Mouse (Mus musculus) kidney, adult 2 months (tissue): ENCODE results near the gene Card10. TPM values are rescaled to one million over a fixed set of nuclear protein-coding genes. Genes with fewer than 3 reads are reported as not detected.

Experiments
- DNase-seq: peaks from one replicate; pipeline ENCODE4 v3.0.0; 2021
- H3K27ac ChIP-seq: fragments of 200-500 bp; 2 replicates; pipeline ENCODE4 v1.5.1; 2012; ENCODE audit warnings: low read depth, low read length, control low read depth, inconsistent platforms; ENCODE audit not compliant: insufficient read depth
- H3K27me3 ChIP-seq: fragments of 200-500 bp; replicated peaks from 2 replicates; pipeline ENCODE4 v1.6.1; 2012; ENCODE audit warnings: mild to moderate bottlenecking, moderate library complexity, low read length, inconsistent platforms; ENCODE audit not compliant: control insufficient read depth, insufficient read depth
- H3K36me3 ChIP-seq: fragments of 200-500 bp; 2 replicates; pipeline ENCODE4 v1.6.1; 2012; ENCODE audit warnings: mild to moderate bottlenecking, moderate library complexity, low read length, inconsistent platforms; ENCODE audit not compliant: control insufficient read depth, insufficient read depth
- H3K4me1 ChIP-seq: fragments of 200-500 bp; 2 replicates; pipeline ENCODE4 v1.6.1; 2011; ENCODE audit warnings: low read length; ENCODE audit not compliant: control insufficient read depth, insufficient read depth
- H3K4me3 ChIP-seq: fragments of 200-500 bp; 2 replicates; pipeline ENCODE4 v1.5.1; 2011; ENCODE audit warnings: mild to moderate bottlenecking, low read depth, low read length, control low read depth; ENCODE audit not compliant: insufficient read depth
- CTCF ChIP-seq: fragments of 200-500 bp; conservative IDR thresholded peaks from 2 replicates; pipeline ENCODE4 v1.5.1; 2011; ENCODE audit warnings: low read depth, mild to moderate bottlenecking, control low read depth, low read length, moderate library complexity, mixed read lengths; ENCODE audit not compliant: insufficient read depth, insufficient read length
- POLR2A ChIP-seq: fragments of 200-500 bp; IDR thresholded peaks from one replicate; pipeline ENCODE4 v1.6.1; 2011; ENCODE audit warnings: low read depth, low read length, control low read depth
- WGBS: fragments of 180-500 bp; shearing (Covaris S2); methylation state at CpG from one replicate; pipeline ENCODE4 v1.1.7; 2018; 5-methylcytosine and 5-hydroxymethylcytosine counted together
- polyA plus RNA-seq: library from polyadenylated mRNA; depleted of rRNA; stranded (reverse); fragments of >200 nt; gene quantifications from 2 replicates; pipeline ENCODE4 v1.2.3, GENCODE M21; 2012

Card10 gene
- polyA plus RNA-seq, 1 experiment, result 80.4 TPM

GRCm38 (mm10) chr15:78834233-78835005 lies 31.6 kb upstream of the Card10 start:
- no peaks in the 10 kb centered on the region for H3K27me3 ChIP-seq
- WGBS, result 30% methylated on average over 10 of the region's 10 CpGs
- H3K27ac ChIP-seq, result peak overlapping the region; percentile 96
- H3K36me3 ChIP-seq, result no peaks in the 10 kb centered on the region
- H3K4me1 ChIP-seq, result peaks cover 19% of the 10 kb centered on the region
- no peak overlapping the region for H3K4me3 ChIP-seq
- TF ChIP-seq POLR2A, result no peak
- no peak for DNase-seq

DNA sequence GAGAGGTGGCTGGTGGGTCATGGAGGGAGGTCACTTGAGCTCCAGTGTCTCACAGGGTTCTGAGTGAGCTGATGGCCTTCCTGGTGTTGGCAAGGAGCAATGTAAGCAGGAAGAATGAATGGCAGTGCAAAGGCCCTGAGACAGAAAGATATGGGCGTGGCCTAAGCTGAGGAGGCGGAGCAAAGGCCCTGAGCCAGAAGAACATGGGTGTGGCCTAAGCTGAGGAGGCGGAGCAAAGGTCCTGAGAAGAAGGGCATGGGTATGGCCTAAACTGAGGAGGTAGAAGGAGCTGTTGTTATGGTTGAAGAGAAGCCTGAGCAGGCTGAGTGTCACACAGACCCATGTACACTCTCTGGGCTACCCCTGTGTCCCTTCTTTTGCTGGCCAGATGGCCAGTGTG lies 30.7 kb upstream of the Card10 start:
- Histone ChIP-seq H3K4me3 (no peak overlapping the region), H3K27me3 (no peaks in the 10 kb centered on the region), H3K27ac (peak overlapping the region; percentile 96), H3K36me3 (no peaks in the 10 kb centered on the region), H3K4me1 (peaks cover 19% of the 10 kb centered on the region)
- TF ChIP-seq POLR2A, result no peak
- TF ChIP-seq CTCF, result no peak
- DNase-seq, result no peak
- WGBS, result 92% methylated on average over 3 of the region's 3 CpGs

- H3K27me3 ChIP-seq, result no peaks in the 10 kb centered on the region
- no peaks in the 10 kb centered on the region for H3K36me3 ChIP-seq
- H3K27ac ChIP-seq, result peak overlapping the region; percentile 96
- peak; percentile 90 for DNase-seq
- H3K4me1 ChIP-seq, result peaks cover 19% of the 10 kb centered on the region
- WGBS, result 23% methylated on average over 14 of the region's 14 CpGs
- no peak overlapping the region for H3K4me3 ChIP-seq
- no peak for TF ChIP-seq CTCF
- TF ChIP-seq POLR2A, result no peak
Measured at GRCm38 (mm10) chr15:78832701-78833123, 29.9 kb upstream of the Card10 start.

DNA sequence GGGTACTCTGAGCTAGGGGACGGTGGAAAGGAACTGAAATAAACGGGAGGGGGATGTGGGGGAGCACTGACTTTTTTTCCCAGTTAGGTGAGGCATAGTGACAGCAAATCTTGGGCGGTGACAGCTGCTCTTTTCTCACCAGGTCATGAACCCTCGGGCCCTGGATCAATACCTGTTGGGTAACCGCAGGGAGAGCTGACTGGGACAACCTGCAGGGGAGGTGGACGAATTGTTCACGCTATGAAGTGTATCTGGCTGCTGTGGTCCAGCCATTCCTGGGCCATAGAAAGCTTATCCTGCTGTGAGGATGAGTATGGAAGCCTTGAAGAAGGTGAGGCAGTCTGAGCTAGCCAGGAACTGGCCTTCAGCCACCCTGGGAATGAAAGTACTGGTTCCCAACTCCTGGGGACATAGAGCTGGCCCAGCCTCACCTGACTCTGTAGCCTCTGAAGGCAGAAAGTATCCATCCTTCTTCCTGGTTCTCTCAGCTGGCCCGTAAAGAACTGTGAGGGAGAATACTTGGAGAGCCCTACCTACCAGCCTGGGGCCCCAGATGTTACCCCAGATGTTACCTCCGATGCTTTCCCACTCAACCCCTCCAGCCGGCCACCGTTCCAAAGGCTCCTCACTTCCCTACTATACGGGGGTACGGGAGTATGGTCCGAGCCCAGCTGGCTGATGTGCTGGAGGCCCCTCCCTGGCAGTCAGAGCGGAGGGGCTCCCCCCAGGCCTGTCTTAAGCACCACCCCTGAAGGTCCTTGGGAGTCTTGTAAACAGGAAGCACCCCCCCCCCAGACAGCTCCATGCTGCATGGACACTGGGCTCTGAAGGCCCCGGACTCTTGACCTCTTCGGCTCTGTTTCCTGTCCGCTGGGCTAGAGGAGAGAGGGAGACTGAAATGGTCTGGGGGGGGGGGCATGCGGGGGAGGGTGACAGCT lies 29.1 kb upstream of the Card10 start:
- H3K4me1 ChIP-seq, result peaks cover 19% of the 10 kb centered on the region
- DNase-seq, result peak; percentile 89
- WGBS, result 47% methylated on average over 19 of the region's 19 CpGs
- H3K36me3 ChIP-seq, result no peaks in the 10 kb centered on the region
- peak overlapping the region; percentile 42 for H3K4me3 ChIP-seq
- TF ChIP-seq POLR2A (no peak), CTCF (no peak; the same call in 1 of the 2 replicates)
- H3K27ac ChIP-seq, result peak overlapping the region; percentile 96
- H3K27me3 ChIP-seq, result no peaks in the 10 kb centered on the region

DNA sequence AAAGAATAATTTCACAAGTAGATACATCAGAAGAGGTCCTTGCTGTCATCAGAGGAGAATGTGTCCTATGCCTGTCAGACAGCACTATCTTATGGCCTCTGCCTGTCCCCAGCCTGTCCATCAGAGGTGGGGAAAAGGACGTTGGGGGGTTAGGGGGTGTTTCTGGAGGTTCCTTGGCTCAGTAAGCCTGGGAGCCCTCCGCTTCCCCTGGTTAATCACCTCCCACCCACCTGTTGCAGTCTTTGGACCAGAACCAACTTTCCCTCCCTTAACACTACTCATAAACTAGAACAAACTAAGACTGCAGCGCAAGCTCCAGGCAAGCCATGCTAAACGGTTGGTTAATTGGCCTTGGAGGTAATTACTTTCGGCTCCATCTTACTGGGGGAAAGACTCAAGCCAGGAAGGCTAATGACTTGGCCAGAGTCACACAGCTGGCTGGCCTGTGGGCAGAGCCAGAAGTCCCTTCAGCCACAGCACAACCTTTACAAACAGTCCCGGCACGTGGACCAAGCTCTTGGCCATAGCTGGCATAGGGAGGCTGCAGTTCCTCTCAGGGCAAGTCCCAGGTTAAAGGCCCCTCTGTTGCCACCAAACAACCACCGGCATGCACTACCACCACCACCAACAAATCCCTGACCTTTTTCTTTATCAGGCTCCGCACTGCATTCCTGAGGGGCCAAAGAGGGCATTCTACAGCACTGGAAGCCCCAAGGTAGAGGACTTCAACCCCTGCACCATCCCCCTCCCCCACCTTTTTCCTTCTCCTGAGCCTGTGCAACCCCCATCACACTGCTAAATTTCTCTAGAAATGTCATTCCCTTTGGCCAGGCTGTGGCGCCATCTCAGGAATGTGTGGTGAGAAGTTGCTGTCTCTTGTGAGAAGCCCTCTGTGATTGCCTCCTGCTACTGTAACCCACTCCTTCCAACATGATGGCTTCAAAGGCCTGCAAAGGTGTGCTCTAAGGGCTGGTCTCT lies 28.2 kb upstream of the Card10 start:
- WGBS, result 38% methylated on average over 10 of the region's 10 CpGs
- TF ChIP-seq POLR2A, result no peak
- 0 out of 2 replicates have a peak, but pooled peaks have one; percentile 5 for TF ChIP-seq CTCF
- peaks cover 22% of the 10 kb centered on the region for H3K4me1 ChIP-seq
- H3K36me3 ChIP-seq, result no peaks in the 10 kb centered on the region
- no peak overlapping the region for H3K4me3 ChIP-seq
- DNase-seq, result peak; percentile 54
- no peaks in the 10 kb centered on the region for H3K27me3 ChIP-seq
- H3K27ac ChIP-seq, result peak overlapping the region; percentile 96

- 98% methylated on average over 1 of the region's 1 CpGs for WGBS
- peaks cover 16% of the 10 kb centered on the region for H3K4me1 ChIP-seq
Measured at GRCm38 (mm10) chr15:78829636-78830035, 26.8 kb upstream of the Card10 start.

More at GRCm38 (mm10) chr15:78829636-78830035, 26.8 kb upstream of the Card10 start:
- Histone ChIP-seq H3K36me3 (no peaks in the 10 kb centered on the region), H3K27ac (no peak overlapping the region), H3K4me3 (no peak overlapping the region), H3K27me3 (no peaks in the 10 kb centered on the region)
- TF ChIP-seq POLR2A, result no peak
- TF ChIP-seq CTCF, result peak; percentile 46
- DNase-seq, result no peak
